Mouse (Mus musculus): ENCODE measurements around the gene Sorbs2. TPM values are rescaled to one million over a fixed set of nuclear protein-coding genes. Genes with fewer than 3 reads are reported as not detected.
"Not testable (repeated sequence)": the region's sequence is repeated elsewhere in the genome, so short reads cannot be mapped to it uniquely, and the experiment has no call there.

Gene Sorbs2
- polyA plus RNA-seq, 2 experiments, result 3.7 to 6.2 TPM

GRCm38 (mm10) chr8:45858391-45858790, 350.8 kb downstream of the Sorbs2 start:
- ATAC-seq (ENCODE audit: insufficient read depth) (no peak), DNase-seq (ENCODE audit: low read depth in 3 of 3, low spot score in 3 of 3) (no peak)
- no peak overlapping the region for H3K9ac ChIP-seq (replicated peaks)
- WGBS (ENCODE audit: insufficient replicate concordance), result 52% methylated on average over 9 of the region's 9 CpGs
- no peak overlapping the region for H3K4me3 ChIP-seq (ENCODE audit: insufficient read depth in 1 of 2, low read depth in 2 of 2, low read length in 2 of 2)
- no peaks in the 10 kb centered on the region for H3K4me1 ChIP-seq (replicated peaks; ENCODE audit: control insufficient read depth in 2 of 2, insufficient read depth in 2 of 2, low read length in 1 of 2)
- H3K9me3 ChIP-seq (ENCODE audit: control insufficient read depth, low read length), result no peaks in the 10 kb centered on the region
- H3K27me3 ChIP-seq (ENCODE audit: control insufficient read depth, insufficient read depth, low read length), result no peaks in the 10 kb centered on the region
- no peak overlapping the region for H3K27ac ChIP-seq
- no peak overlapping the region for H3K4me2 ChIP-seq (ENCODE audit: low read depth)
- TF ChIP-seq CTCF (IDR thresholded peaks at IDR 0.05; ENCODE audit: low read depth), result no peak
- no peak for TF ChIP-seq EP300 (IDR thresholded peaks at IDR 0.05; ENCODE audit: low read depth)
- no peaks in the 10 kb centered on the region for H3K36me3 ChIP-seq (replicated peaks; ENCODE audit: control insufficient read depth, insufficient read depth, low read depth)

GRCm38 (mm10) chr8:45871587-45871986, 364.0 kb downstream of the Sorbs2 start:
- not testable (repeated sequence) for H3K36me3 ChIP-seq (replicated peaks; ENCODE audit: control insufficient read depth, insufficient read depth, low read depth); H3K4me1 ChIP-seq (replicated peaks; ENCODE audit: control insufficient read depth in 2 of 2, insufficient read depth in 2 of 2, low read length in 1 of 2); ATAC-seq (ENCODE audit: insufficient read depth); H3K4me2 ChIP-seq (ENCODE audit: low read depth); H3K27ac ChIP-seq; DNase-seq (ENCODE audit: low read depth in 3 of 3, low spot score in 3 of 3); H3K9me3 ChIP-seq (ENCODE audit: control insufficient read depth, low read length); H3K9ac ChIP-seq (replicated peaks); H3K4me3 ChIP-seq (ENCODE audit: insufficient read depth in 1 of 2, low read depth in 2 of 2, low read length in 2 of 2); H3K27me3 ChIP-seq (ENCODE audit: control insufficient read depth, insufficient read depth, low read length)
- WGBS (ENCODE audit: insufficient replicate concordance), result 49% methylated on average over 10 of the region's 11 CpGs

GRCm38 (mm10) chr8:45872077-45872476, 364.5 kb downstream of the Sorbs2 start:
- H3K27me3 ChIP-seq (ENCODE audit: control insufficient read depth, insufficient read depth, low read length), result no peaks in the 10 kb centered on the region
- no peaks in the 10 kb centered on the region for H3K4me1 ChIP-seq (replicated peaks; ENCODE audit: control insufficient read depth in 2 of 2, insufficient read depth in 2 of 2, low read length in 1 of 2)
- H3K4me3 ChIP-seq (ENCODE audit: insufficient read depth in 1 of 2, low read depth in 2 of 2, low read length in 2 of 2), result no peak overlapping the region
- 60% methylated on average over 7 of the region's 7 CpGs for WGBS (ENCODE audit: insufficient replicate concordance)
- no peaks in the 10 kb centered on the region for H3K9me3 ChIP-seq (ENCODE audit: control insufficient read depth, low read length)
- DNase-seq (ENCODE audit: low read depth in 3 of 3, low spot score in 3 of 3), result no peak
- no peak for ATAC-seq (ENCODE audit: insufficient read depth)
- no peak overlapping the region for H3K9ac ChIP-seq (replicated peaks)
- no peak overlapping the region for H3K27ac ChIP-seq
- TF ChIP-seq EP300 (IDR thresholded peaks at IDR 0.05; ENCODE audit: low read depth) (no peak), CTCF (IDR thresholded peaks at IDR 0.05; ENCODE audit: low read depth) (no peak)
- no peak overlapping the region for H3K4me2 ChIP-seq (ENCODE audit: low read depth)
- H3K36me3 ChIP-seq (replicated peaks; ENCODE audit: control insufficient read depth, insufficient read depth, low read depth), result no peaks in the 10 kb centered on the region

GRCm38 (mm10) chr8:45874945-45875626, 367.5 kb downstream of the Sorbs2 start:
- no peaks in the 10 kb centered on the region for H3K27me3 ChIP-seq (ENCODE audit: control insufficient read depth, insufficient read depth, low read length)
- no peaks in the 10 kb centered on the region for H3K36me3 ChIP-seq (replicated peaks; ENCODE audit: control insufficient read depth, insufficient read depth, low read depth)
- ATAC-seq (ENCODE audit: insufficient read depth) (no peak), DNase-seq (ENCODE audit: low read depth in 3 of 3, low spot score in 3 of 3) (no peak)
- H3K4me3 ChIP-seq (ENCODE audit: insufficient read depth in 1 of 2, low read depth in 2 of 2, low read length in 2 of 2), result no peak overlapping the region
- WGBS (ENCODE audit: insufficient replicate concordance), result 24% methylated on average over 10 of the region's 10 CpGs
- H3K4me1 ChIP-seq (replicated peaks; ENCODE audit: control insufficient read depth in 2 of 2, insufficient read depth in 2 of 2, low read length in 1 of 2), result no peaks in the 10 kb centered on the region
- no peaks in the 10 kb centered on the region for H3K9me3 ChIP-seq (ENCODE audit: control insufficient read depth, low read length)
- no peak overlapping the region for H3K4me2 ChIP-seq (ENCODE audit: low read depth)
- TF ChIP-seq CTCF (IDR thresholded peaks at IDR 0.05; ENCODE audit: low read depth), result no peak
- H3K27ac ChIP-seq, result no peak overlapping the region
- no peak overlapping the region for H3K9ac ChIP-seq (replicated peaks)

GRCm38 (mm10) chr8:45876397-45876796, 368.8 kb downstream of the Sorbs2 start:
- WGBS (ENCODE audit: insufficient replicate concordance), result 63% methylated on average over 5 of the region's 5 CpGs

More at GRCm38 (mm10) chr8:45876397-45876796, 368.8 kb downstream of the Sorbs2 start:
- Histone ChIP-seq H3K27me3 (ENCODE audit: control insufficient read depth, insufficient read depth, low read length) (no peaks in the 10 kb centered on the region), H3K9me3 (ENCODE audit: control insufficient read depth, low read length) (no peaks in the 10 kb centered on the region), H3K4me1 (replicated peaks; ENCODE audit: control insufficient read depth in 2 of 2, insufficient read depth in 2 of 2, low read length in 1 of 2) (no peaks in the 10 kb centered on the region), H3K36me3 (replicated peaks; ENCODE audit: control insufficient read depth, insufficient read depth, low read depth) (no peaks in the 10 kb centered on the region), H3K27ac (no peak overlapping the region), H3K9ac (replicated peaks) (no peak overlapping the region), H3K4me2 (ENCODE audit: low read depth) (no peak overlapping the region), H3K4me3 (ENCODE audit: insufficient read depth in 1 of 2, low read depth in 2 of 2, low read length in 2 of 2) (no peak overlapping the region)
- TF ChIP-seq CTCF (IDR thresholded peaks at IDR 0.05; ENCODE audit: low read depth) (no peak), EP300 (IDR thresholded peaks at IDR 0.05; ENCODE audit: low read depth) (no peak)
- DNase-seq (ENCODE audit: low read depth in 3 of 3, low spot score in 3 of 3) (no peak), ATAC-seq (ENCODE audit: insufficient read depth) (no peak)

Other genes with a start within 250 kb of the Sorbs2 start
- gene F11, start 245.8 kb upstream of the Sorbs2 start, polyA plus RNA-seq (2012; rRNA removed), result 8.4 and 10.1 TPM in 2 replicates
- gene F11, start 245.8 kb upstream of the Sorbs2 start, polyA plus RNA-seq (2014; fragmentation: Nextera tagmentation; extraction: Ambion mirVana), result 10.8 and 11.2 TPM in 2 replicates
- gene Klkb1, start 212.9 kb upstream of the Sorbs2 start, polyA plus RNA-seq (2012; rRNA removed), result 3.1 and 4.3 TPM in 2 replicates
- 6.0 and 6.3 TPM in 2 replicates for gene Klkb1, start 212.9 kb upstream of the Sorbs2 start, polyA plus RNA-seq (2014; fragmentation: Nextera tagmentation; extraction: Ambion mirVana)
- 0.20 TPM in 1 of 2 replicates, not detected in the other for gene Gm45753, start 199.3 kb upstream of the Sorbs2 start, polyA plus RNA-seq (2012; rRNA removed)
- gene Gm45753, start 199.3 kb upstream of the Sorbs2 start, polyA plus RNA-seq (2014; fragmentation: Nextera tagmentation; extraction: Ambion mirVana), result 7.0 and 9.7 TPM in 2 replicates
- gene Cyp4v3, start 174.6 kb upstream of the Sorbs2 start, polyA plus RNA-seq (2012; rRNA removed), result 1.9 and 2.3 TPM in 2 replicates
- gene Cyp4v3, start 174.6 kb upstream of the Sorbs2 start, polyA plus RNA-seq (2014; fragmentation: Nextera tagmentation; extraction: Ambion mirVana), result 3.7 and 5.4 TPM in 2 replicates
- gene Fam149a, start 125.5 kb upstream of the Sorbs2 start, polyA plus RNA-seq (2012; rRNA removed), result 1.2 and 1.4 TPM in 2 replicates
- gene Fam149a, start 125.5 kb upstream of the Sorbs2 start, polyA plus RNA-seq (2014; fragmentation: Nextera tagmentation; extraction: Ambion mirVana), result 1.7 and 1.8 TPM in 2 replicates
- 0.40 and 0.61 TPM in 2 replicates for gene Tlr3, start 96.7 kb upstream of the Sorbs2 start, polyA plus RNA-seq (2012; rRNA removed)
- gene Tlr3, start 96.7 kb upstream of the Sorbs2 start, polyA plus RNA-seq (2014; fragmentation: Nextera tagmentation; extraction: Ambion mirVana), result 0.38 and 1.3 TPM in 2 replicates